Mouse (Mus musculus) CH12.LX (cell line): Measurements from ENCODE around the gene Dlgap1.

Experiments used
- CTCF ChIP-seq, 2 experiments: IDR thresholded peaks in 1 of 2; conservative IDR thresholded peaks in 1 of 2; 2 replicates each; pipeline ENCODE4 v1.5.1; 2011 to 2012; ENCODE audit warnings: low read depth in 2 of 2, low read length in 2 of 2, improper control_type of control experiment in 1 of 2, inconsistent platforms in 1 of 2, mild to moderate bottlenecking in 1 of 2, moderate library complexity in 1 of 2
- HCFC1 ChIP-seq: IDR thresholded peaks from 2 replicates; pipeline ENCODE4 v1.6.1; 2012; ENCODE audit warnings: low read depth, mild to moderate bottlenecking, inconsistent platforms, low read length, improper control_type of control experiment
- MAFK ChIP-seq: IDR thresholded peaks from 2 replicates; pipeline ENCODE4 v1.6.1; 2011; ENCODE audit warnings: low read length, improper control_type of control experiment; ENCODE audit not compliant: insufficient replicate concordance
- MYC ChIP-seq: IDR thresholded peaks from 2 replicates; pipeline ENCODE4 v1.6.1; 2011; ENCODE audit warnings: low read depth, mild to moderate bottlenecking, improper control_type of control experiment, low read length
- POLR2A ChIP-seq: IDR thresholded peaks from 2 replicates; pipeline ENCODE4 v1.6.1; 2011; ENCODE audit warnings: low read depth, mild to moderate bottlenecking, improper control_type of control experiment, low read length

DNA sequence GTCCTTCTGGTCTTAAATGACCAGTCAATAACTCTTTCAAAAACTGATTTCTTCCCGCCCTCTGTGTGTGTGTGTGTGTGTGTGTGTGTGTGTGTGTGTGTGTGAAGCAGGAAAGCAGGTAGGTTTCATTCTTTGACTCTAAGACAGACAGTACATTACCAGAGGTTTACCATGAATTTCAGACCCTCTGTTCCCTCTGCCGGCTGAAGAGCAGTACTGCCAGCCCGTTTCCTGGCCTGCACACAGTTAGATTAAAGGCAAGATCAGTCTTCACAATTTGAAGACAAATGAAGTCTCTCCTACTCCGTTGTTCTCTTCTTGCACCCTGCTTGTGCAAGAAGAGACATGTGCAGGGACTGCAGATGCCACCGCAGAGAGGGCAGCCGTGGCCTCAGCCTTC, 373.0 kb downstream of the Dlgap1 start:
- TF ChIP-seq MYC (no peak), CTCF (conservative IDR thresholded peaks at IDR 0.05 in 1 of 2, IDR thresholded peaks at IDR 0.05 in 1 of 2; ENCODE audit: low read depth in 2 of 2, low read length in 2 of 2) (no peak), MAFK (no peak), HCFC1 (no peak), POLR2A (no peak)
